Mouse (Mus musculus): ENCODE measurements around the gene Arsb. TPM values are rescaled to one million over a fixed set of nuclear protein-coding genes. Genes with fewer than 3 reads are reported as not detected.

Gene Arsb
- polyA plus RNA-seq, 1 experiment from 2014 or later, result 6.8 TPM

GRCm38 (mm10) chr13:93990841-93991240 is 219.4 kb downstream of the Arsb start:
- H3K9me3 ChIP-seq (ENCODE audit: control insufficient read depth, low read length), result no peaks in the 10 kb centered on the region
- H3K4me2 ChIP-seq (ENCODE audit: low read depth, low read length, severe bottlenecking), result no peak overlapping the region
- DNase-seq (ENCODE audit: low spot score), result no peak
- H3K4me3 ChIP-seq (ENCODE audit: low read depth, low read length), result no peak overlapping the region
- no peaks in the 10 kb centered on the region for H3K27me3 ChIP-seq (ENCODE audit: control insufficient read depth, insufficient read depth, low read length)
- H3K9ac ChIP-seq (ENCODE audit: low read length), result no peak overlapping the region
- WGBS, result 89% methylated on average over 3 of the region's 3 CpGs
- no peaks in the 10 kb centered on the region for H3K4me1 ChIP-seq (replicated peaks; ENCODE audit: control insufficient read depth, insufficient read depth, low read length)
- ATAC-seq (replicated peaks; ENCODE audit: low FRiP score), result no peak
- H3K27ac ChIP-seq (ENCODE audit: low read depth, low read length), result no peak overlapping the region
- no peaks in the 10 kb centered on the region for H3K36me3 ChIP-seq (ENCODE audit: control insufficient read depth, insufficient read depth, low read length)

- DNase-seq (ENCODE audit: low spot score) (no peak), ATAC-seq (replicated peaks; ENCODE audit: low FRiP score) (no peak)
- Histone ChIP-seq H3K9ac (ENCODE audit: low read length) (no peak overlapping the region), H3K27me3 (ENCODE audit: control insufficient read depth, insufficient read depth, low read length) (no peaks in the 10 kb centered on the region), H3K27ac (ENCODE audit: low read depth, low read length) (no peak overlapping the region), H3K4me2 (ENCODE audit: low read depth, low read length, severe bottlenecking) (no peak overlapping the region), H3K9me3 (ENCODE audit: control insufficient read depth, low read length) (no peaks in the 10 kb centered on the region), H3K4me3 (ENCODE audit: low read depth, low read length) (no peak overlapping the region), H3K4me1 (replicated peaks; ENCODE audit: control insufficient read depth, insufficient read depth, low read length) (no peaks in the 10 kb centered on the region), H3K36me3 (ENCODE audit: control insufficient read depth, insufficient read depth, low read length) (no peaks in the 10 kb centered on the region)
- WGBS, result 92% methylated on average over 5 of the region's 5 CpGs
Observed at GRCm38 (mm10) chr13:93992342-93992882, 221.0 kb downstream of the Arsb start.

Small RNA genes within 50 kb of the gene (microRNA-seq; reads per million reads assigned to microRNA genes)
- gene Gm25534 (ENCODE audit: insufficient number of aligned reads), result not detected
- not detected for gene Mir5624 (ENCODE audit: insufficient number of aligned reads)

Other genes with a start within 250 kb of the Arsb start
- not detected in 2 replicates for gene Bhmt, start 133.7 kb upstream of the Arsb start, polyA plus RNA-seq (2014; fragmentation: Nextera tagmentation; extraction: Ambion mirVana)
- gene Bhmt2, start 97.3 kb upstream of the Arsb start, polyA plus RNA-seq (2014; fragmentation: Nextera tagmentation; extraction: Ambion mirVana), result not detected in 2 replicates
- gene Dmgdh, start 97.2 kb upstream of the Arsb start, polyA plus RNA-seq (2014; fragmentation: Nextera tagmentation; extraction: Ambion mirVana), result 0.08 TPM in 1 of 2 replicates, not detected in the other

Data from forebrain, embryonic 11.5 days (tissue).